Mouse (Mus musculus) intestine, postnatal 0 days (tissue): ENCODE measurements at regions not wholly inside any gene's neighbourhood (a gene's known extent, or its start where the extent isn't known, plus 50 kb on each side); places are given as distances from the start of the nearest gene placed in this dataset.

Experiments
- ATAC-seq: fragments of 200-750 bp; cut with Nextera tagmentation; 2 replicates; pipeline ENCODE4 v1.8.0; 2017; ENCODE audit warnings: mild to moderate bottlenecking, moderate TSS enrichment, moderate library complexity
- H3K27ac ChIP-seq: fragments of 300-500 bp; sonication (generic); 2 replicates; pipeline ENCODE4 v1.5.1; 2014; ENCODE audit warnings: mild to moderate bottlenecking, low read depth, low read length, moderate library complexity
- H3K27me3 ChIP-seq: fragments of 300-500 bp; sonication (generic); replicated peaks from 2 replicates; pipeline ENCODE4 v1.6.1; 2014; ENCODE audit warnings: low read length, mixed read lengths; ENCODE audit not compliant: control insufficient read depth, insufficient read depth
- H3K36me3 ChIP-seq: fragments of 300-500 bp; sonication (generic); 2 replicates; pipeline ENCODE4 v1.6.1; 2014; ENCODE audit warnings: mild to moderate bottlenecking, moderate library complexity; ENCODE audit not compliant: control insufficient read depth, insufficient read depth
- H3K4me1 ChIP-seq: fragments of 300-500 bp; sonication (generic); replicated peaks from 2 replicates; pipeline ENCODE4 v1.6.1; 2014; ENCODE audit warnings: antibody characterized with exemption, low read length, mixed read lengths; ENCODE audit not compliant: control insufficient read depth, insufficient read depth
- H3K4me2 ChIP-seq: fragments of 300-500 bp; sonication (generic); replicated peaks from 2 replicates; pipeline ENCODE4 v1.6.1; 2014; ENCODE audit warnings: low read depth, mild to moderate bottlenecking, moderate library complexity
- H3K4me3 ChIP-seq: fragments of 300-500 bp; sonication (generic); 2 replicates; pipeline ENCODE4 v1.5.1; 2014; ENCODE audit warnings: low read depth, low read length
- H3K9ac ChIP-seq: fragments of 300-500 bp; sonication (generic); 2 replicates; pipeline ENCODE4 v1.6.1; 2014; ENCODE audit warnings: mild to moderate bottlenecking, low read depth, low read length
- H3K9me3 ChIP-seq: fragments of 300-500 bp; sonication (generic); 2 replicates; pipeline ENCODE4 v1.6.1; 2016; ENCODE audit warnings: mixed run types; ENCODE audit not compliant: control insufficient read depth
- CTCF ChIP-seq: sonication (generic); IDR thresholded peaks from 2 replicates; pipeline ENCODE4 v1.5.1; 2016; ENCODE audit warnings: low read depth, mild to moderate bottlenecking, control low read depth, antibody characterized with exemption, moderate library complexity
- WGBS: fragments of 180-500 bp; shearing (Covaris S2); extraction: QIAGEN DNeasy Blood & Tissue Kit; methylation state at CpG from one replicate; pipeline ENCODE4 v1.1.7; 2014; 5-methylcytosine and 5-hydroxymethylcytosine counted together

DNA sequence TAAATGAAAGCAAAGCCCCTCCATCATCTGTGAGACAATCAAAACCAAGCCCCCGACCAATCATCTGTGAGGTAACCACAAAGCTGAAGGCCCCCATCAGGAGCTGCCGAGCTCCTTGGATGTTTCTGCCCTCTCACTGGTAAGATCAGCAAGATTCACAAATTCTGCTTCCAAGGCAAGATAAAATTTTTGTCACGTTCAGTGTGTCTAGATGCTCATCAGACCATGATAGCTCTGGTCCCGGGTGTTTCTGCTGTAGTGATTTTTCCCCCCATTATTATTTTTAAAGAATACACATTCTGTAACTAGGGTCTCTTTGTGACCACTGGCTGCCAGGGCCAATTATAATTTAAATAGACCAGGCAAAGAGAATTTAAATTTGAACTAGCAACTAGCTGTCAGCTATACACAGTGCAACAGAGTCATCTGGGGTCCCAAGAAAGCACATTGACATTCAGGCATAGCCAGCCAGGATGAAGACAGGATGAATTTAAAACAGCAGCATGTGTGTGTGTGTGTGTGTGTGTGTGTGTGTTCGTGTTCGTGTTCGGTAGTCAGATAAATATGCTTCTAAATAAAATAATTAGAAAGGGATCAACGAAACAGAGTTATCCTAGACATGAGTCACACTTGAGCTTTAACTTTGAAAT lies 83.4 kb upstream of the Ankrd50 start:
- Histone ChIP-seq H3K4me3 (no peak overlapping the region), H3K9me3 (no peaks in the 10 kb centered on the region), H3K9ac (no peak overlapping the region), H3K27me3 (no peaks in the 10 kb centered on the region), H3K4me1 (no peaks in the 10 kb centered on the region), H3K4me2 (no peak overlapping the region), H3K36me3 (no peaks in the 10 kb centered on the region), H3K27ac (no peak overlapping the region)
- no peak for TF ChIP-seq CTCF
- no peak for ATAC-seq
- WGBS, result 81% methylated on average over 8 of the region's 8 CpGs

DNA sequence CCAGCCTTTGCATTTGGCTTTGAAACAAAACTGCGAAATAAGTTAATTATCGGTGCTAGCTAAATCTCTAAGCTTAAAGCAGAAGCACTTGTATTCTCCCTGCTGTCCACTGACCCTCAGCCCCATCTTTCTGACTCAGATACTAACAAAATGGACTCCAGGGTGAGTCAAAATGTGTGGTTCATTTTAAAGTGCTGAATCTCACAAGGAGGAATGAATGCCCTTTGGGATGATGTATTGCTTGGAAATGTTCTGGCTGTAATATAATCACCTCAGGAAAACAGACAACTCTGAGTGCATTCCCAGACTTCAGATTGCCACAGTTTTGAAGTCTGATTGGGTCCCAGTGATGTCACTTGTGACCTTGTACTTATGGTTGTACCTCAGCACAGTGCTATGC lies 81.9 kb upstream of the Ankrd50 start:
- WGBS, result 98% methylated on average over 2 of the region's 2 CpGs
- no peak for TF ChIP-seq CTCF
- H3K27me3 ChIP-seq, result no peaks in the 10 kb centered on the region

DNA sequence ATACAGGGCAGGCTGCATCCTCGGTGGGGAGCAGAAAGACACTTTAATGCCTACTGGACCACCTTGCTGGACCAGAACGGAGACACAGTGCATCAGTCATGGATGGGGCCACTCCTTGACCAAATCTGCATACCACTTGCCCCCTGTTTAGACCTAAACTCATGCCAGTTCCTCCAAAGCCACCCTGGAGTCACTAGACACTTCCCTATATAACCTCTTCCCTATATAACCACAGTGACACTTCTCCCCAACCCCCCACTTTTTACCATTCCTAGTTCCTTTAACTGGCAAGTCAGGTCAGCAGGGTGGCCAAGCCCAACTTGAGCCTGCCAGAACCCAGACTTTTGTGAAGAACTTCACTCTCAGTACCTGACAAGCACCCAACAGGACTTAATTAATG lies 80.2 kb upstream of the Ankrd50 start:
- no peaks in the 10 kb centered on the region for H3K27me3 ChIP-seq
- H3K27ac ChIP-seq, result no peak overlapping the region
- H3K9ac ChIP-seq, result no peak overlapping the region
- 42% methylated on average over 2 of the region's 2 CpGs for WGBS
- no peaks in the 10 kb centered on the region for H3K9me3 ChIP-seq
- H3K4me2 ChIP-seq, result no peak overlapping the region
- no peaks in the 10 kb centered on the region for H3K36me3 ChIP-seq
- no peak for TF ChIP-seq CTCF
- ATAC-seq, result no peak
- no peak overlapping the region for H3K4me3 ChIP-seq
- no peaks in the 10 kb centered on the region for H3K4me1 ChIP-seq

More for the DNA sequence above, 81.9 kb upstream of the Ankrd50 start:
- no peaks in the 10 kb centered on the region for H3K4me1 ChIP-seq
- no peaks in the 10 kb centered on the region for H3K9me3 ChIP-seq
- ATAC-seq, result no peak
- H3K27ac ChIP-seq, result no peak overlapping the region
- H3K4me3 ChIP-seq, result no peak overlapping the region
- H3K4me2 ChIP-seq, result no peak overlapping the region
- no peaks in the 10 kb centered on the region for H3K36me3 ChIP-seq
- H3K9ac ChIP-seq, result no peak overlapping the region

DNA sequence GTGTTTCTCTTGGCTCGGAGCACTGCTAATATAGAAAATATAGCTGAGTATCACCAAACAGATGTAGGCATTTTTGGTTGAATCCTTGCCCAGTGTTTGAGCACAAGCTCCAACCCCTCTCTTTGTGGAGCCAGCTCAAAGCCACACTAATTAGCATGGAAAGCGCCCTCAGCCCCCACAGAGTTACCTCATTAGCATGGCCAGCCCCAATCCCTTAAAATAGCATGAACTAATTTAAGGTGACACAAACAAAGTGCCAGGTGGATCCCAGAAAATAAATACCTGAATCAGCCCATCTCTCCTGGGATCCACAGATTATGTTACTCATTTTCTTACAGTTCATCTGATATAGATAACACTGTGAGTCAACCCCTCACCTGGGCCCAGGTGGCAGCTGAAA lies 79.7 kb upstream of the Ankrd50 start:
- Histone ChIP-seq H3K27ac (no peak overlapping the region), H3K4me3 (no peak overlapping the region), H3K4me2 (no peak overlapping the region), H3K9ac (no peak overlapping the region), H3K27me3 (no peaks in the 10 kb centered on the region), H3K4me1 (no peaks in the 10 kb centered on the region), H3K9me3 (no peaks in the 10 kb centered on the region), H3K36me3 (no peaks in the 10 kb centered on the region)
- 50% methylated on average over 2 of the region's 2 CpGs for WGBS
- TF ChIP-seq CTCF, result no peak
- ATAC-seq, result no peak

DNA sequence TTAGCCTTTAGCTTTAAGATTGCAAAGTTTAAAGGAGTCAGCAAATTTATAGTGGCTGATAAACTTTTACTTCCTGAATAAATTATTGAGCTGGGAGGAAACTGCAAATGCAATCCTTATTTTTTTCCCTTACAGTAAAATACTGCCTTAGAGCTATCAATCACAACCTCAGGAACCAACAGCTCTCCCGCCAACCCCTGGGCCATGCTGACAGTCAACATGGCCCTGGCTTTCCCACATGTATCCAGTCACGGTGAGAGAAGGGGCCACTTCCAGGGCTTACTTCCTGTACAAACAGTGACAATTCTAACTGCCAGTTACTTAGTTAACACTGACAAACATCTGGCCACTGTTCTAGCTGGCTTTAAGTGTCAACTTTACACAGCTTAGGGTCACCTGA lies 76.5 kb upstream of the Ankrd50 start:
- TF ChIP-seq CTCF, result no peak
- Histone ChIP-seq H3K4me2 (no peak overlapping the region), H3K36me3 (no peaks in the 10 kb centered on the region), H3K27ac (no peak overlapping the region), H3K27me3 (no peaks in the 10 kb centered on the region), H3K4me3 (no peak overlapping the region), H3K9ac (no peak overlapping the region), H3K9me3 (no peaks in the 10 kb centered on the region), H3K4me1 (no peaks in the 10 kb centered on the region)
- ATAC-seq, result no peak
- WGBS, result 38% methylated on average over 2 of the region's 2 CpGs

DNA sequence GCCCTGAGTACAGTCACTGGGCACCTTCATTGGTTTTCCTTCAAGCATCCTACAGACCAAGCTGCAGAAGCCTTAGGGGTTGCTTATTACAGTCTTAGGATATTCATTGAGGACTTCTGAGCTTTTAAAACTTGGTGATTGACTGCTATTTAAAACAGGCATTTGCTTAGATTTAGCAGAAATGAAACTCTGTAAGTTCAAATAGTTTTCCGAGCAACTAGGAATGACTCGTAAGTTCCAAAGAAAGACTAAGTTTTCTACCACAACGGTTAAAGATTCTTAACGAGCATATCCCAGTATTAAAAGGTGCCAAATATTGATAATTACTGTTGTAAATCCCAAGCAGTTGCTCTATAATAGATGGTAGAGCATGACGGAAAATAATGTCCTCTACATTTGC lies 71.3 kb upstream of the Ankrd50 start:
- Histone ChIP-seq H3K4me2 (no peak overlapping the region), H3K36me3 (no peaks in the 10 kb centered on the region), H3K4me1 (no peaks in the 10 kb centered on the region), H3K27me3 (no peaks in the 10 kb centered on the region), H3K9me3 (no peaks in the 10 kb centered on the region), H3K27ac (no peak overlapping the region), H3K9ac (no peak overlapping the region), H3K4me3 (no peak overlapping the region)
- no peak for TF ChIP-seq CTCF
- 92% methylated on average over 5 of the region's 5 CpGs for WGBS
- ATAC-seq, result no peak

DNA sequence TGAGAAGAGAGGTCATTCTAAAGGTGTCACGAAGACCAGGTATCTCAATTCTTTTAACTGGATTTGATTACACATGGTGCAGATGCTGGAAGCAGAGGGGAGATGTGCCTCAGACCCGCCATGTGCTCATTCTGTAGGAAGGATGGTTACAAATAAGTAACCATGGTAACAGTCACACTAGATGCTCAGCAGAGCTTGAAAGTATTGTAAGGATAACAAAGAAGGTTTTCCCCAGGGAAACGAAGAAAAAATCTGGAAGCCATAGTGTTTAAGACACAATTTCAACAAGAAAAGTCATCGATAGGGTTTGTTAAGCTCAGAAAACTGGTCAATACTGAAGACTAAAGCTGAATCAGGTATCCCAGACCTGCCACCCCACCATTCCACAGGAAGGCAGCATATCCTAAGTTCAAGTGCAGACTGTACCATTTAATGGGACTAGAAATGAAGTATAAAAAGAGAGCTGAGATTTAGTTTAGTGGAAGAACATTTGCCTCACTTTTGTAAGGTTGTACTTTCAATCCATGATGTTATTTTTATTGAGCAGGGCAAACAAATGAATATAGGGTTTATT lies 68.9 kb upstream of the Ankrd50 start:
- WGBS, result 88% methylated on average over 4 of the region's 4 CpGs
- H3K27me3 ChIP-seq, result no peaks in the 10 kb centered on the region

More for the DNA sequence above, 68.9 kb upstream of the Ankrd50 start:
- Histone ChIP-seq H3K36me3 (no peaks in the 10 kb centered on the region), H3K9me3 (no peaks in the 10 kb centered on the region), H3K9ac (no peak overlapping the region), H3K4me2 (no peak overlapping the region), H3K27ac (no peak overlapping the region), H3K4me1 (no peaks in the 10 kb centered on the region), H3K4me3 (no peak overlapping the region)
- TF ChIP-seq CTCF, result no peak
- ATAC-seq, result no peak
